Mouse (Mus musculus): Measurements from ENCODE around the gene Scg2.

The Scg2 gene

GRCm38 (mm10) chr1:79450343-79451021 lies 10.6 kb upstream of the Scg2 start:
- TF ChIP-seq NANOG (IDR thresholded peaks at IDR 0.05; ENCODE audit: borderline replicate concordance, low read length) = no peak
- no peak for TF ChIP-seq POU5F1 (IDR thresholded peaks at IDR 0.05; ENCODE audit: borderline replicate concordance, low read length)
- no peak for TF ChIP-seq CTCF (conservative IDR thresholded peaks at IDR 0.05; ENCODE audit: low read length)
- Histone ChIP-seq H3K4me3 (replicated peaks; ENCODE audit: low read length) (no peak overlapping the region), H3K9me3 (ENCODE audit: low read length) (0 out of 2 replicates have a peak, but pooled peaks cover 8% of the 10 kb centered on the region), H3K27me3 (ENCODE audit: insufficient read depth, low read length) (0 out of 2 replicates have a peak, but pooled peaks cover 5% of the 10 kb centered on the region), H3K36me3 (ENCODE audit: insufficient read depth, low read length) (no peaks in the 10 kb centered on the region), H3K4me1 (replicated peaks; ENCODE audit: low read depth, low read length) (no peaks in the 10 kb centered on the region; the same call in none of the 2 replicates)

GRCm38 (mm10) chr1:79449943-79450342 lies 10.0 kb upstream of the Scg2 start:
- TF ChIP-seq NANOG (IDR thresholded peaks at IDR 0.05; ENCODE audit: borderline replicate concordance, low read length) = no peak
- no peak for TF ChIP-seq POU5F1 (IDR thresholded peaks at IDR 0.05; ENCODE audit: borderline replicate concordance, low read length)
- TF ChIP-seq CTCF (conservative IDR thresholded peaks at IDR 0.05; ENCODE audit: low read length) = no peak
- Histone ChIP-seq H3K9me3 (ENCODE audit: low read length) (0 out of 2 replicates have a peak, but pooled peaks cover 8% of the 10 kb centered on the region), H3K4me3 (replicated peaks; ENCODE audit: low read length) (no peak overlapping the region), H3K27me3 (ENCODE audit: insufficient read depth, low read length) (0 out of 2 replicates have a peak, but pooled peaks cover 5% of the 10 kb centered on the region), H3K4me1 (replicated peaks; ENCODE audit: low read depth, low read length) (no peaks in the 10 kb centered on the region; the same call in none of the 2 replicates), H3K36me3 (ENCODE audit: insufficient read depth, low read length) (no peaks in the 10 kb centered on the region)

- Histone ChIP-seq H3K27me3 (ENCODE audit: insufficient read depth, low read length) (peaks cover 5% of the 10 kb centered on the region; the same call in 1 of the 2 replicates), H3K4me1 (replicated peaks; ENCODE audit: low read depth, low read length) (no peaks in the 10 kb centered on the region; the same call in 1 of the 2 replicates), H3K36me3 (ENCODE audit: insufficient read depth, low read length) (no peaks in the 10 kb centered on the region), H3K9me3 (ENCODE audit: low read length) (no peaks in the 10 kb centered on the region), H3K4me3 (replicated peaks; ENCODE audit: low read length) (no peak overlapping the region)
- no peak for TF ChIP-seq CTCF (conservative IDR thresholded peaks at IDR 0.05; ENCODE audit: low read length)
Measured at GRCm38 (mm10) chr1:79445586-79445985, 5.7 kb upstream of the Scg2 start.

- no peaks in the 10 kb centered on the region for H3K4me1 ChIP-seq (replicated peaks; ENCODE audit: low read depth, low read length)
- H3K4me3 ChIP-seq (replicated peaks; ENCODE audit: low read length) = no peak overlapping the region
- H3K36me3 ChIP-seq (ENCODE audit: insufficient read depth, low read length) = no peaks in the 10 kb centered on the region
- no peak for TF ChIP-seq CTCF (conservative IDR thresholded peaks at IDR 0.05; ENCODE audit: low read length)
- TF ChIP-seq POU5F1 (IDR thresholded peaks at IDR 0.05; ENCODE audit: borderline replicate concordance, low read length) = no peak
- TF ChIP-seq NANOG (IDR thresholded peaks at IDR 0.05; ENCODE audit: borderline replicate concordance, low read length) = no peak
- H3K27me3 ChIP-seq (ENCODE audit: insufficient read depth, low read length) = peaks cover 2% of the 10 kb centered on the region; the same call in 1 of the 2 replicates
- peaks cover 10% of the 10 kb centered on the region; the same call in 1 of the 2 replicates for H3K9me3 ChIP-seq (ENCODE audit: low read length)
Measured at GRCm38 (mm10) chr1:79437755-79438154, 2.2 kb downstream of the Scg2 start.

- peaks cover 2% of the 10 kb centered on the region; the same call in 1 of the 2 replicates for H3K27me3 ChIP-seq (ENCODE audit: insufficient read depth, low read length)
- peaks cover 10% of the 10 kb centered on the region; the same call in 1 of the 2 replicates for H3K9me3 ChIP-seq (ENCODE audit: low read length)
- no peaks in the 10 kb centered on the region for H3K4me1 ChIP-seq (replicated peaks; ENCODE audit: low read depth, low read length)
- H3K36me3 ChIP-seq (ENCODE audit: insufficient read depth, low read length) = no peaks in the 10 kb centered on the region
- no peak overlapping the region for H3K4me3 ChIP-seq (replicated peaks; ENCODE audit: low read length)
- TF ChIP-seq NANOG (IDR thresholded peaks at IDR 0.05; ENCODE audit: borderline replicate concordance, low read length) (no peak), CTCF (conservative IDR thresholded peaks at IDR 0.05; ENCODE audit: low read length) (no peak), POU5F1 (IDR thresholded peaks at IDR 0.05; ENCODE audit: borderline replicate concordance, low read length) (no peak)
Measured at GRCm38 (mm10) chr1:79436671-79437070, 3.2 kb downstream of the Scg2 start.

- no peak overlapping the region for H3K4me3 ChIP-seq (replicated peaks; ENCODE audit: low read length)
- no peaks in the 10 kb centered on the region for H3K9me3 ChIP-seq (ENCODE audit: low read length)
- H3K4me1 ChIP-seq (replicated peaks; ENCODE audit: low read depth, low read length) = no peaks in the 10 kb centered on the region
- no peak for TF ChIP-seq NANOG (IDR thresholded peaks at IDR 0.05; ENCODE audit: borderline replicate concordance, low read length)
- no peak for TF ChIP-seq POU5F1 (IDR thresholded peaks at IDR 0.05; ENCODE audit: borderline replicate concordance, low read length)
- no peak for TF ChIP-seq CTCF (conservative IDR thresholded peaks at IDR 0.05; ENCODE audit: low read length)
- no peaks in the 10 kb centered on the region for H3K36me3 ChIP-seq (ENCODE audit: insufficient read depth, low read length)
- no peaks in the 10 kb centered on the region for H3K27me3 ChIP-seq (ENCODE audit: insufficient read depth, low read length)
Measured at GRCm38 (mm10) chr1:79429058-79429457, 10.9 kb downstream of the Scg2 start.

- no peaks in the 10 kb centered on the region for H3K27me3 ChIP-seq (ENCODE audit: insufficient read depth, low read length)
- H3K4me1 ChIP-seq (replicated peaks; ENCODE audit: low read depth, low read length) = no peaks in the 10 kb centered on the region
- no peaks in the 10 kb centered on the region for H3K9me3 ChIP-seq (ENCODE audit: low read length)
- TF ChIP-seq POU5F1 (IDR thresholded peaks at IDR 0.05; ENCODE audit: borderline replicate concordance, low read length) (no peak), NANOG (IDR thresholded peaks at IDR 0.05; ENCODE audit: borderline replicate concordance, low read length) (no peak), CTCF (conservative IDR thresholded peaks at IDR 0.05; ENCODE audit: low read length) (no peak)
- H3K36me3 ChIP-seq (ENCODE audit: insufficient read depth, low read length) = no peaks in the 10 kb centered on the region
- no peak overlapping the region for H3K4me3 ChIP-seq (replicated peaks; ENCODE audit: low read length)
Measured at GRCm38 (mm10) chr1:79415496-79415895, 24.4 kb downstream of the Scg2 start.

- Histone ChIP-seq H3K4me1 (replicated peaks; ENCODE audit: low read depth, low read length) (no peaks in the 10 kb centered on the region), H3K4me3 (replicated peaks; ENCODE audit: low read length) (no peak overlapping the region), H3K36me3 (ENCODE audit: insufficient read depth, low read length) (no peaks in the 10 kb centered on the region), H3K9me3 (ENCODE audit: low read length) (peaks cover 11% of the 10 kb centered on the region), H3K27me3 (ENCODE audit: insufficient read depth, low read length) (no peaks in the 10 kb centered on the region)
- TF ChIP-seq POU5F1 (IDR thresholded peaks at IDR 0.05; ENCODE audit: borderline replicate concordance, low read length) = no peak
Measured at GRCm38 (mm10) chr1:79406337-79406942, 33.5 kb downstream of the Scg2 start.

Measured in E14TG2a.4 (cell line).